Mouse (Mus musculus) midbrain, embryonic 12.5 days (tissue): ENCODE measurements around the gene Pde11a. TPM values are rescaled to one million over a fixed set of nuclear protein-coding genes. Genes with fewer than 3 reads are reported as not detected.

Experiments
- ATAC-seq: fragments of 200-750 bp; cut with Nextera tagmentation; 2 replicates; pipeline ENCODE4 v1.8.0; 2017; ENCODE audit warnings: low read depth, moderate TSS enrichment, moderate library complexity; ENCODE audit not compliant: low FRiP score
- H3K27ac ChIP-seq: fragments of 300-500 bp; sonication (generic); replicated peaks from 2 replicates; pipeline ENCODE4 v1.5.1; 2016; ENCODE audit warnings: mild to moderate bottlenecking
- H3K27me3 ChIP-seq: fragments of 300-500 bp; sonication (generic); 2 replicates; pipeline ENCODE4 v1.6.1; 2016; ENCODE audit warnings: mild to moderate bottlenecking
- H3K36me3 ChIP-seq: fragments of 300-500 bp; sonication (generic); 2 replicates; pipeline ENCODE4 v1.6.1; 2016
- H3K4me1 ChIP-seq: fragments of 300-500 bp; sonication (generic); 2 replicates; pipeline ENCODE4 v1.6.1; 2016
- H3K4me2 ChIP-seq: fragments of 300-500 bp; sonication (generic); replicated peaks from 2 replicates; pipeline ENCODE4 v1.6.1; 2016; ENCODE audit warnings: mild to moderate bottlenecking, moderate library complexity
- H3K4me3 ChIP-seq: fragments of 300-500 bp; sonication (generic); 2 replicates; pipeline ENCODE4 v1.5.1; 2016; ENCODE audit warnings: mild to moderate bottlenecking
- H3K9ac ChIP-seq: fragments of 300-500 bp; sonication (generic); replicated peaks from 2 replicates; pipeline ENCODE4 v1.6.1; 2016; ENCODE audit warnings: mild to moderate bottlenecking, moderate library complexity
- H3K9me3 ChIP-seq: fragments of 300-500 bp; sonication (generic); 2 replicates; pipeline ENCODE4 v1.6.1; 2016; ENCODE audit warnings: mild to moderate bottlenecking
- WGBS: fragments of 180-500 bp; shearing (Covaris S2); methylation state at CpG from one replicate; pipeline ENCODE4 v1.1.7; 2016; 5-methylcytosine and 5-hydroxymethylcytosine counted together
- polyA plus RNA-seq: library from polyadenylated mRNA; unstranded; fragments of >200 nt; fragmentation: Nextera tagmentation; extraction: Ambion mirVana; gene quantifications from 2 replicates; pipeline ENCODE4 v1.2.1, GENCODE M21; 2016

Gene Pde11a
- polyA plus RNA-seq, 1 experiment from 2014 or later = 0.20 TPM

DNA sequence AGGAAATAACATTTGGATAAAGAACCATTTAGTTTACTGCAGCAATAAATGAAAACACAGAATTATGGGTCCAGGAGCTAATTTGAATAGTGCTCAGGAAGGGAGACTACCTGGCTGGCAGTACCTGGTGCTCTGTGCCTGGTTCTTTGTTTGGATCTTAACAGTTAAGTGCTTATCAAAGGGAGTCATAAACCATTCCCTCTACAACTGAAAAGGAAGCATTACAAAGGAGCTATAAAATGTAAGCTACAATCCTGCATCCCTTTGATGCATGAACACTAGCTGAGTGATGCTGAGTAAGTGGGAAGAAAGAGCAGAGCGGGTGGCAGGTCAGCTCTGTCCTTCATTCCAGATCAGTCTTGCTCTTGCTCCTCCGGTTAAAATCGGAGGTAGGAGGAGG, 258.0 kb downstream of the Pde11a start:
- no peaks in the 10 kb centered on the region for H3K4me1 ChIP-seq
- H3K4me2 ChIP-seq = no peak overlapping the region
- no peak for ATAC-seq
- WGBS = 70% methylated on average over 3 of the region's 3 CpGs
- H3K4me3 ChIP-seq = no peak overlapping the region
- H3K36me3 ChIP-seq = no peaks in the 10 kb centered on the region
- H3K27me3 ChIP-seq = no peaks in the 10 kb centered on the region; the same call in 1 of the 2 replicates
- H3K27ac ChIP-seq = no peak overlapping the region
- no peaks in the 10 kb centered on the region for H3K9me3 ChIP-seq
- no peak overlapping the region for H3K9ac ChIP-seq

DNA sequence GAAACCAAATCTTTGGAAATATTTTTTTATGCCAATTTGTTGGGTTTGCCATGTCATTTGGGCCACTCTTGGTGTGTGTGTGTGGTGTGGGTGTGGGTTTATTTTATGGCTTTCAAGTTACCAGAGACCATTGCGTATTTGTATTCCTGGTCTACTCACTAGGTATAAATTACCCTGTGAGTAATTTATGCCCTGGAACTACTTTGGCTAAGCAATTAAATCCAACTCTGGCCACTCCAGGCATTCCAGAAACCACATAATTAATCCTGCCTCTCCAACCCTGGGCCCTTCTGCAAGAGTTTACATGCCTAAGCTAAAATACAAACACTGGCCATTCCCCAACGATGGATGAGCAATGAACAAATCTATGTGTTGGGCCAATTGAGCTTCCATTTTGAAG, 261.7 kb downstream of the Pde11a start:
- Histone ChIP-seq H3K9me3 (no peaks in the 10 kb centered on the region), H3K27me3 (no peaks in the 10 kb centered on the region), H3K36me3 (no peaks in the 10 kb centered on the region), H3K4me3 (no peak overlapping the region), H3K4me2 (no peak overlapping the region), H3K27ac (no peak overlapping the region), H3K9ac (no peak overlapping the region), H3K4me1 (no peaks in the 10 kb centered on the region)
- 79% methylated on average over 2 of the region's 2 CpGs for WGBS
- ATAC-seq = no peak

DNA sequence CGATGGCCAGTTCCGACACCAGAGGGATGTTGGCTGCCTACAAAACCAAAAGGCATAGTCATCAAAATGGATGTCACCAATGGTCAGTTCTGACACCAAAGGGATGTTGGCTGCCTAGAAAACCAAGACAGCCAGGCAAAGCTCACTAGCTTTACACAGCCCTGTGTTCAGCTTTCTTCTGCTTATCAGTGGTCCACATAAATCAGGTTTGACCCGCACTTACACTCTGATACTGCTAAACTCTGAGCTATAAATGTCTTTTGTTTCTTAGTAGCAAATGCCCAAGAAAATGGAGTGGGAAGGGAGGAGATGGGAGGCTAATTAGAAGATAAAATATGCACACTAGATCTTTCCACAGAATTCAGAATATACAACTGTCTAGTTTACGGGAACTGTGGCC, 262.5 kb downstream of the Pde11a start:
- ATAC-seq = no peak
- Histone ChIP-seq H3K4me2 (no peak overlapping the region), H3K4me3 (no peak overlapping the region), H3K9me3 (no peaks in the 10 kb centered on the region), H3K27me3 (no peaks in the 10 kb centered on the region), H3K9ac (no peak overlapping the region), H3K27ac (no peak overlapping the region), H3K4me1 (no peaks in the 10 kb centered on the region), H3K36me3 (no peaks in the 10 kb centered on the region)
- WGBS = 93% methylated on average over 4 of the region's 4 CpGs

DNA sequence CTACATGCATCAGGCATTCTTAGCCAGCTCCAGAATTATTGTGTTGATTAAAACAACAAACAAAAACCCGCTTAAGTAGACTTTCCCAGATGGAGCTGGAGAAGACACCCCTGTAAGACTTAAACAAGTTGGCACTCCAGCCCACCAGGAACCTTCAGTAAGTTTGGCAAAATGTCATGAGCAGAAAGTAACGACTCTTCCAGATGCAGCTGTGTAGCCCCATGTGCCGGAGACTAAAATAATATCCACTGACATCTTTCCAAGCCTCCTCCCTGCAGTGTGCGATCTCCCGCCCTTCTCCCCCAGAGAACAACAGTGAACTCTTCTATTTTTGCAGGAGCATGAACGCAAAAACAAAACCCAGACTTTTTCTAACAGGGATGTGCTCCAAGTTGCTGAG, 265.5 kb downstream of the Pde11a start:
- H3K4me1 ChIP-seq = no peaks in the 10 kb centered on the region
- H3K4me3 ChIP-seq = no peak overlapping the region
- H3K27me3 ChIP-seq = no peaks in the 10 kb centered on the region
- H3K9me3 ChIP-seq = no peaks in the 10 kb centered on the region
- H3K4me2 ChIP-seq = no peak overlapping the region
- no peaks in the 10 kb centered on the region for H3K36me3 ChIP-seq
- no peak for ATAC-seq
- H3K9ac ChIP-seq = no peak overlapping the region
- WGBS = 76% methylated on average over 6 of the region's 6 CpGs
- no peak overlapping the region for H3K27ac ChIP-seq

DNA sequence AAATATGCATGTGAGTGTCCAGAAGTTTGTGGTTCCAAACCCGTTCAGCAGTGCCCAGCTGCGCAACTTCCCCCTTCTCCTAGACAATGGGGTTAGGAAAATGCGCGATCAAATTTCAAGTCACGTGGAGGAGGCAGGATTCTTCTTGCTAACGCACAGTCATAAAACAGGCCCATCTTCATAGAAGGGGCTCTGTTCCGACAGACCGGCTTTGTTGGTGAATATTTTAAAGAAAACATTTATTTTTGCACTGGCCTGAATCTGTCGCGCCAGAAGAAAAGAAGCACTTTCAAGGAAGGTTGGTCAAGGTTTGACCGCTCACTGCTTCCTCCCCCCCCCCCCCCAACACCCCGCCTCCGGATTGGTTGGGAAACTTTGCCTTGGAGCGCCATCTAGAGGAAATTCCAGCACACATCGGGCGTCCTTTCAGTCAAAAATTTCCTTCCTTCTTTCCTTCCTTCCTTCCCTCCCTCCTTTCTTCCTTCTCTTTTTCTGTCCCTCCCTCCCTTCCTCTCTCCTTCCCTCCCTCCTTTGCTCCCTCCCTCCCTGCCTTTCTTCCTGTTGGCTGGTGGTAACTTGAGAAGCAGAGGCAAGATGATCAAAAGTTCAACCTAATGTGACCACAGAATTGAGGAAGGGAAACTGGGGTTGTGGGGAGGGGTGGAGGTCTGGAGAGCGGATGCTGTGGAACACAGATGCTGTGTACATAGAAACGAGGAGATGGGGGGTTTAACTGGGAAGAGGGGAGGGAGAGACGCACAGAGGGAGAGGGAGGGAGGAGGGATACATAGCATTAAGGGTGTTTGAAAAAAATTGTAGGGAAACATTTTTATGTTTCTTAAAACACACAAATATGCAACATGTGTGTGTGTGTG, 267.9 kb downstream of the Pde11a start:
- Histone ChIP-seq H3K4me2 (peak overlapping the region; percentile 40), H3K9ac (peak overlapping the region; percentile 37; the same call in 1 of the 2 replicates), H3K36me3 (no peaks in the 10 kb centered on the region), H3K9me3 (no peaks in the 10 kb centered on the region), H3K4me1 (no peaks in the 10 kb centered on the region), H3K27me3 (no peaks in the 10 kb centered on the region), H3K4me3 (peak overlapping the region; percentile 40), H3K27ac (peak overlapping the region; percentile 66)
- 3% methylated on average over 19 of the region's 19 CpGs for WGBS
- ATAC-seq = peak; percentile 94

DNA sequence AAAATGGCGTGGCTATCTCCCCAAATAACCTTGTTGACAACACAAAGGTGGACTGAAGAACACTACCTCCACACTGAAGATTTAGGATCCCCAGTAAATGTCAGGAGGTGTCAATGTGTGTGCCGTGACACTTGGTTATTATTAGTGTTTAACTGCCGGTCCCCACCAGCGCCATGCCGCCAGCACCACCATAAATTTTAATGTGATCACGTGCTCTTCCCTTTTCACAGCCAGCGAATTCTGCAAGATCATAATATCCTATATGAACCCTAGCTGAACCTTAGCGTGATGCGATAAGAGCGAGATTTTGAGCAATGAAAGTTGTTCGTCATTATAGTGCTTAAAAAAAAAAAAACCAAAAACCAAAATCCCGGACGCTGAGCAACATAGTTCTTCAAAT, 269.3 kb downstream of the Pde11a start:
- H3K4me1 ChIP-seq = no peaks in the 10 kb centered on the region
- H3K9ac ChIP-seq = no peak overlapping the region
- H3K4me2 ChIP-seq = no peak overlapping the region
- 82% methylated on average over 13 of the region's 13 CpGs for WGBS
- ATAC-seq = no peak
- H3K36me3 ChIP-seq = no peaks in the 10 kb centered on the region
- H3K27ac ChIP-seq = peak overlapping the region; percentile 47
- H3K9me3 ChIP-seq = no peaks in the 10 kb centered on the region
- no peak overlapping the region for H3K4me3 ChIP-seq
- no peaks in the 10 kb centered on the region for H3K27me3 ChIP-seq

DNA sequence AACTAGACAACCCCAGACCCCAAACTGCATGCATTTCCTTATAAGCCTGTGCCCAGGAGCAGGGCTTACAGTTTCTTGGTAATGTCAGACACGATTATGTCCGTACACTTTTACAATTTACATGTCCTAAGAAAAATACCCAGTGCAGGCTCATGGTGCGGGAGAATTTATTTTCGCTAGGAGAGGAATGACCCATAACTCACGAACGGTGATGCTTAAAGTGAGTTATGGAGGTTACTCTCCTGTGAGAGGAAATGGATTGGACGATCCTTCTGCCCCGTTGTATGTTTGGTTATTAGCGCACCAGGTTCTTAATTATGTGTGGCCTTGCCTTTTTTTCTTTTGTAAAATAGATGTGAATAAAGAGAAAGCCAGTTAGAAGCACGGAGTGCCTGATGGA, 270.4 kb downstream of the Pde11a start:
- Histone ChIP-seq H3K9ac (no peak overlapping the region), H3K9me3 (no peaks in the 10 kb centered on the region), H3K27ac (0 out of 2 replicates have a peak overlapping the region, but pooled peaks have one; percentile 25), H3K4me2 (no peak overlapping the region), H3K4me1 (no peaks in the 10 kb centered on the region), H3K36me3 (no peaks in the 10 kb centered on the region), H3K27me3 (no peaks in the 10 kb centered on the region), H3K4me3 (no peak overlapping the region)
- WGBS = 90% methylated on average over 10 of the region's 10 CpGs
- ATAC-seq = no peak

DNA sequence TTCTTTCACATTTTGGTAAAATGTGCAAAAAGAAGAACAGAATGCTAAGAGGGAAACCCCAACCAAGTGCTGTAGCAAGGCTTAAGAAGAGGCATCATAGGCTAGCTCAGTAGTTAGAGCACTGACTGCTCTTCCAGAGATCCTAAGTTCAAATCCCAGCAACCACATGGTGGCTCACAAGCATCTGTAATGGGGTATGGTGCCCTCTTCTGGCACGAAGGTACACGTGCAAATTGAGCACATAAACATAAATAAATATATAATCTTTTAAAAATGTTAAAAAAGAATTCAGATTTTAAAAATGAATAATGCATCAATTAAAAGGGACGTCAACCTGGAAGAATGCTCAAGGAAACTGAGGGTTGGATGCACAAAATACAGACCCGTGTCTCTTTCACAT, 271.4 kb downstream of the Pde11a start:
- H3K4me1 ChIP-seq = no peaks in the 10 kb centered on the region
- no peak overlapping the region for H3K27ac ChIP-seq
- WGBS = 51% methylated on average over 4 of the region's 4 CpGs
- no peak for ATAC-seq
- no peak overlapping the region for H3K4me3 ChIP-seq
- H3K36me3 ChIP-seq = no peaks in the 10 kb centered on the region
- H3K27me3 ChIP-seq = no peaks in the 10 kb centered on the region; the same call in 1 of the 2 replicates
- H3K4me2 ChIP-seq = no peak overlapping the region
- no peak overlapping the region for H3K9ac ChIP-seq
- no peaks in the 10 kb centered on the region for H3K9me3 ChIP-seq

DNA sequence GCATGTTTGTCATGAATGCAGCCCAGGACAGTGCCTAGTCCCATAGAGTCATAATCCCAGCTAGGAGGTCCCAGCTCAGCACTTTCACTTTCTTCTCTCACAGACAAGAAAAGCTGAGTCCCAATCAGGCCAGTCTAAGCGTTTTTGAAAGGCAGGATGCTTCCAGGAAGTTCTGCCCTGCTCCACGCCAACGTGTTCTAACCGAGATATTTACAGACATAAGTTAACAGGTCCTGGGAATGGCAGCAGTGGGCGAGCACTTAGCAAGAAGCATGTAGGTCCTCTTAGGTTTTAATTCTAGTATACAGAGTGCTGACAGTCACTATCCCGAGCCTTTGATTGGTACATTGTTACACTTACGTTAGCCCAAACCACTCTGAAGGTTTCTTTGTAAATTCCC, 273.3 kb downstream of the Pde11a start:
- Histone ChIP-seq H3K27ac (no peak overlapping the region), H3K4me2 (no peak overlapping the region), H3K36me3 (no peaks in the 10 kb centered on the region), H3K27me3 (peaks cover 2% of the 10 kb centered on the region; the same call in 1 of the 2 replicates), H3K4me3 (no peak overlapping the region), H3K9me3 (no peaks in the 10 kb centered on the region), H3K9ac (no peak overlapping the region), H3K4me1 (no peaks in the 10 kb centered on the region)
- 81% methylated on average over 7 of the region's 7 CpGs for WGBS
- ATAC-seq = no peak

DNA sequence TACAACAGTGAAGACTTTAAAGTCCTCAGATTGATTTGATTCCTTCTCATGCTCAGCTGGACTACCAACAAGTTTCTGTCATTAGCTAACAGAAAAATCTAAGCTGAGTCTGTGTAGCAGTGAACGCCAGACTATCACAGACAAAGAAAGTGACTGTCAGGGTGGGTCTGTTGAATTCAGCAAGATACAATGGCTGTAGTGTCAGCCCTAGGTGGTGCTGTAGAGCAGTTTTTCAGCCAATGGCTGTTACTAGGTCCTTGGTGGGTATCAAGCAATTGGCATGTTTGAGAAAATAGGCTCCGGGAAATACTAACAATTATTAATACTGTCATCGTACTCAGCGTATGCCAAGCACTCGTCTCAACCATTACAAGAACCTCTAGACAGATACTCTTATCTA, 274.5 kb downstream of the Pde11a start:
- H3K27ac ChIP-seq = no peak overlapping the region
- H3K9ac ChIP-seq = no peak overlapping the region
- H3K4me3 ChIP-seq = no peak overlapping the region
- peaks cover 2% of the 10 kb centered on the region; the same call in 1 of the 2 replicates for H3K27me3 ChIP-seq
- 0 out of 2 replicates have a peak, but pooled peaks cover 7% of the 10 kb centered on the region for H3K4me1 ChIP-seq
- H3K36me3 ChIP-seq = no peaks in the 10 kb centered on the region
- 80% methylated on average over 5 of the region's 5 CpGs for WGBS
- no peak overlapping the region for H3K4me2 ChIP-seq
- no peak for ATAC-seq
- no peaks in the 10 kb centered on the region for H3K9me3 ChIP-seq

DNA sequence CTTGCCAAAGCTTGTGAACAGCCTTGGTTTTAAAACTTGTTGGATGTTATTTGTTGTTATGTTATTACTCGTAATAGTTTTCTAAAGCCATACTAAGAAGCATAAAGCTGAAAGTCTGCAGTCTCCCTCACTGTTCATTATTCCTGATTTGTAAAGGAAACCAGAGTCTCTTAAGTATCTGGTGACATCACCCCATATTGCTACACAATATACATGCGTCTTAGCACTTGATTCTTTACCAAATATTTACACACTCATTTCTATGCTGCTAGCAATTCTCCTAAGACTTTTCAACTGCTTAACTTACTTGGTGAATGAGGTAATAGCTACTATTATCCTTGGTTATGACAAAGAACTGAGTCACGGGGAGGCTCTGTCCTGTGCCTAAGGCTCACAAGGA, 278.4 kb downstream of the Pde11a start:
- ATAC-seq = no peak
- peaks cover 2% of the 10 kb centered on the region; the same call in 1 of the 2 replicates for H3K27me3 ChIP-seq
- H3K4me1 ChIP-seq = peaks cover 13% of the 10 kb centered on the region; the same call in 1 of the 2 replicates
- H3K27ac ChIP-seq = no peak overlapping the region
- H3K4me2 ChIP-seq = no peak overlapping the region
- no peak overlapping the region for H3K9ac ChIP-seq
- no peaks in the 10 kb centered on the region for H3K9me3 ChIP-seq
- H3K4me3 ChIP-seq = no peak overlapping the region
- WGBS = 86% methylated on average over 3 of the region's 3 CpGs
- H3K36me3 ChIP-seq = no peaks in the 10 kb centered on the region

DNA sequence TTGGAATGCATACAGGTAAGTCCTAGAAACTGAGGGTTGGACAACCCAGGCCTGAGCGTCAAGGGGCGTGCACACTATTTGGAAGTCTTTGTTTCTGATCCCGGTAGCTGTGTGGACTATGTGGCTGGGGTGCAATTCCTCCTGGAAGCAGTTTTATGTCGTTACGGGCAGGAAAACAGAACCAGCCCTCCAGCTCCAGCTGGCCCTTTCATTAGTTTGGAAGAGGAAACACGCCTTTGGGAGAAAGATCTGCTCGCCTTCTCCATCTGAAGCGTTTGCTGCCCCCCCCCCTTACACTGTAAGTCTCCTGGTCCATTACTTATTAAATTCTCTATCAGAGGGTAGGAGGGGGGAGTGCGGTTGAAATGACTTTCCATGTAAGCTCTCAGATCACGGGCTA, 279.0 kb downstream of the Pde11a start:
- Histone ChIP-seq H3K4me3 (no peak overlapping the region), H3K27me3 (peaks cover 2% of the 10 kb centered on the region; the same call in 1 of the 2 replicates), H3K9ac (no peak overlapping the region), H3K27ac (no peak overlapping the region), H3K9me3 (no peaks in the 10 kb centered on the region), H3K4me1 (peaks cover 13% of the 10 kb centered on the region; the same call in 1 of the 2 replicates), H3K4me2 (no peak overlapping the region), H3K36me3 (no peaks in the 10 kb centered on the region)
- no peak for ATAC-seq
- WGBS = 84% methylated on average over 10 of the region's 10 CpGs
